Mouse (Mus musculus): ENCODE results near the gene Olfr804. TPM values are rescaled to one million over a fixed set of nuclear protein-coding genes. Genes with fewer than 3 reads are reported as not detected.

The Olfr804 gene
- not detected in 2 replicates for polyA plus RNA-seq (2012; rRNA removed)

- TF ChIP-seq CTCF (IDR thresholded peaks at IDR 0.05; ENCODE audit: extremely low read depth, insufficient read length, insufficient replicate concordance, low read depth, low read length) (no peak), POLR2A (IDR thresholded peaks at IDR 0.05; ENCODE audit: low read depth, low read length) (no peak)
- Histone ChIP-seq H3K27me3 (ENCODE audit: control insufficient read depth, insufficient read depth, low read length) (no peaks in the 10 kb centered on the region), H3K4me1 (ENCODE audit: control insufficient read depth, insufficient read depth, insufficient read length, low read length) (no peaks in the 10 kb centered on the region), H3K27ac (ENCODE audit: insufficient read depth, low read depth, low read length) (no peak within 1 kb of the TSS), H3K4me3 (ENCODE audit: low read depth, low read length) (no peak within 1 kb of the TSS), H3K36me3 (ENCODE audit: control insufficient read depth, insufficient read depth, low read length) (no peaks in the 10 kb centered on the region)
Observed at GRCm38 (mm10) chr10:129702910-129703309, at the start of gene Olfr804. Olfr804 (plus strand) TSS chr10:129703210.

DNA sequence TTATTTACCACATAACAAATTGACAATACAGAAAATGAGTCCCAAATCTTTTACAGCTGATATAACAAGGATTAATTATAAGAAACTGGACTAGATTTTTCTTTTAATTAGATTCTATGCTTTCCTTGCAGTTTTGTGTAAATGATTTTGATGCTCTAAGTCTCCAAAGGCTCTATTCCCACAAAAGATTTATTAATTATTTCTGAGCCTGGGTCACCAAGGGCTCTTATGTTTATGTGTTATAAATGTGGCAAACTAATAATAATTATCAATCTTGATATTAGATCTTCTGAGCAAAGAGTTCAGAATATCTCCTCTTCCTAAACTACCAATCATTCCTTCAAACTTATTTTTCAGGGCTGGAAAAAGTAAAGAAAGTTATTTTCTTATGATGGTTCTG, 45.6 kb upstream of the Olfr804 start, which contains the start of gene Olfr800:
Olfr800 (plus strand) TSS at position 301 of the 400 bp plus-strand sequence.
- H3K4me3 ChIP-seq (ENCODE audit: low read depth, low read length), result no peak within 1 kb of the TSS
- no peaks in the 10 kb centered on the region for H3K36me3 ChIP-seq (ENCODE audit: control insufficient read depth, insufficient read depth, low read length)
- H3K4me1 ChIP-seq (ENCODE audit: control insufficient read depth, insufficient read depth, insufficient read length, low read length), result no peaks in the 10 kb centered on the region
- TF ChIP-seq POLR2A (IDR thresholded peaks at IDR 0.05; ENCODE audit: low read depth, low read length) (no peak), CTCF (IDR thresholded peaks at IDR 0.05; ENCODE audit: extremely low read depth, insufficient read length, insufficient replicate concordance, low read depth, low read length) (no peak)
- no peaks in the 10 kb centered on the region for H3K27me3 ChIP-seq (ENCODE audit: control insufficient read depth, insufficient read depth, low read length)
- no peak within 1 kb of the TSS for H3K27ac ChIP-seq (ENCODE audit: insufficient read depth, low read depth, low read length)

GRCm38 (mm10) chr10:129673765-129674164, 29.2 kb upstream of the Olfr804 start, which contains the start of gene Olfr801:
Olfr801 (minus strand) TSS chr10:129673865.
- H3K4me3 ChIP-seq (ENCODE audit: low read depth, low read length), result no peak within 1 kb of the TSS
- TF ChIP-seq CTCF (IDR thresholded peaks at IDR 0.05; ENCODE audit: extremely low read depth, insufficient read length, insufficient replicate concordance, low read depth, low read length), result no peak
- no peak for TF ChIP-seq POLR2A (IDR thresholded peaks at IDR 0.05; ENCODE audit: low read depth, low read length)
- no peak within 1 kb of the TSS for H3K27ac ChIP-seq (ENCODE audit: insufficient read depth, low read depth, low read length)
- no peaks in the 10 kb centered on the region for H3K4me1 ChIP-seq (ENCODE audit: control insufficient read depth, insufficient read depth, insufficient read length, low read length)
- no peaks in the 10 kb centered on the region for H3K36me3 ChIP-seq (ENCODE audit: control insufficient read depth, insufficient read depth, low read length)
- H3K27me3 ChIP-seq (ENCODE audit: control insufficient read depth, insufficient read depth, low read length), result no peaks in the 10 kb centered on the region
- 73% methylated on average over 1 of the region's 1 CpGs for WGBS

DNA sequence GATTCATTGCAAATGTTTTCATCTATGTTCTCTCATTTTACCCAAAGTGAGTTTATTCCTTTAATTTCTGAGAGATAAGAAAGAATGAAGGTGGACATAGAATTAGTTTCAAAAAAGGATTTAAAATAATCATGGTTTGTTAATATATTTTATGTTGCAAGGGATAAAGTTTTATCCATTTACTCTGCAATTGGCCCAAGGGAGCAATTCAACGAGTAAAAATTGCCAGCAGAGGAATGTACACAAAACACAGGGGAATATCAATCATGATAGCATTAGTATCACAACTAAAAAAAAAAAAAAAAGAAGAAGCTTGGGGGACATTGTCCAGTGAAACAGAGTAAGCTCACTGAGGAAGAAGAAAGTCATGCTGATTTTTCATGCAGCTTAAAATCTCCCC, 14.9 kb upstream of the Olfr804 start, which contains the start of gene Olfr802:
Olfr802 (minus strand) TSS at position 101 of the 400 bp plus-strand sequence.
- Histone ChIP-seq H3K27me3 (ENCODE audit: control insufficient read depth, insufficient read depth, low read length) (no peaks in the 10 kb centered on the region), H3K4me1 (ENCODE audit: control insufficient read depth, insufficient read depth, insufficient read length, low read length) (no peaks in the 10 kb centered on the region), H3K4me3 (ENCODE audit: low read depth, low read length) (no peak within 1 kb of the TSS), H3K27ac (ENCODE audit: insufficient read depth, low read depth, low read length) (no peak within 1 kb of the TSS), H3K36me3 (ENCODE audit: control insufficient read depth, insufficient read depth, low read length) (no peaks in the 10 kb centered on the region)
- no peak for TF ChIP-seq POLR2A (IDR thresholded peaks at IDR 0.05; ENCODE audit: low read depth, low read length)
- 32% methylated on average over 1 of the region's 1 CpGs for WGBS

DNA sequence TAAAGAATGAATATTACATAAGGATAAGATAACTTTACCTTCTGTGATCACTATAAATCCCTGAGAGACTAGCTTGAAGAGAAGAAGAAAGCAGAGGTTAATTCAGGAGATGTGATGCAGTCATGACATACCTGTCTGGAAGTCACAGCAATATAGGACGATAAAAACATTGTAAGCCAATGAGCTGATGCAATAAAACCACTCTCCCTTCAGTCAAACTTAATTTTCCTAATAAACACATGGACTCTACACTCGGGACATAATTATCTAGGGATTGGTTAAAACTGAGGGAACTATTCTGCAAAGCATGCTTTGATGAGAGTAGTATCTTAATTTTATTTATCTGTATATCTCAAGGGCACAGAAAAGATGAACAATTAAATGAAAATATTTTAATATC, 8.8 kb upstream of the Olfr804 start, which contains the start of gene Olfr803:
Olfr803 (minus strand) TSS at position 101 of the 400 bp plus-strand sequence.
- H3K4me1 ChIP-seq (ENCODE audit: control insufficient read depth, insufficient read depth, insufficient read length, low read length), result no peaks in the 10 kb centered on the region
- no peak within 1 kb of the TSS for H3K4me3 ChIP-seq (ENCODE audit: low read depth, low read length)
- 67% methylated on average over 2 of the region's 2 CpGs for WGBS
- no peak within 1 kb of the TSS for H3K27ac ChIP-seq (ENCODE audit: insufficient read depth, low read depth, low read length)
- H3K27me3 ChIP-seq (ENCODE audit: control insufficient read depth, insufficient read depth, low read length), result no peaks in the 10 kb centered on the region
- TF ChIP-seq CTCF (IDR thresholded peaks at IDR 0.05; ENCODE audit: extremely low read depth, insufficient read length, insufficient replicate concordance, low read depth, low read length) (no peak), POLR2A (IDR thresholded peaks at IDR 0.05; ENCODE audit: low read depth, low read length) (no peak)
- no peaks in the 10 kb centered on the region for H3K36me3 ChIP-seq (ENCODE audit: control insufficient read depth, insufficient read depth, low read length)

DNA sequence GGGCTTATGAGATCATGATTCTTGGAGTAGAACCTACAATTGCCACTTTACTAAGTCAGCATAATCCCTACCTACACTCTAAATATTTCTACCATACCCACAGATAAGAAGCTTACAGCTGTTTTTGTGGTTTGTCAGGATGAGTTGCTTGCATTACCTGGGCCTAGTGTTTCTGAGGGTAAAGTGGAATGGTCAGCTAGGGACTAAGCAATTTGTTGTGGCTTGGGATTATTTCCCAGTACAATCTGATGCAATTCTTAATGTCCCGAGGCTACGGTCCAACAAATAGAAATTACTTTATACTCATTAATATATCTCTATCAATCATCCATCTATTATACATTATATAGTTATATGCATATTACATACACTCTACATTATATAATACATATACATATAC, 26.3 kb downstream of the Olfr804 start, which contains the start of gene Olfr805:
Olfr805 (minus strand) TSS at position 101 of the 400 bp plus-strand sequence.
- Histone ChIP-seq H3K27me3 (ENCODE audit: control insufficient read depth, insufficient read depth, low read length) (no peaks in the 10 kb centered on the region), H3K4me3 (ENCODE audit: low read depth, low read length) (no peak within 1 kb of the TSS), H3K4me1 (ENCODE audit: control insufficient read depth, insufficient read depth, insufficient read length, low read length) (no peaks in the 10 kb centered on the region), H3K27ac (ENCODE audit: insufficient read depth, low read depth, low read length) (no peak within 1 kb of the TSS), H3K36me3 (ENCODE audit: control insufficient read depth, insufficient read depth, low read length) (no peaks in the 10 kb centered on the region)
- 97% methylated on average over 2 of the region's 2 CpGs for WGBS
- no peak for TF ChIP-seq CTCF (IDR thresholded peaks at IDR 0.05; ENCODE audit: extremely low read depth, insufficient read length, insufficient replicate concordance, low read depth, low read length)
- no peak for TF ChIP-seq POLR2A (IDR thresholded peaks at IDR 0.05; ENCODE audit: low read depth, low read length)

DNA sequence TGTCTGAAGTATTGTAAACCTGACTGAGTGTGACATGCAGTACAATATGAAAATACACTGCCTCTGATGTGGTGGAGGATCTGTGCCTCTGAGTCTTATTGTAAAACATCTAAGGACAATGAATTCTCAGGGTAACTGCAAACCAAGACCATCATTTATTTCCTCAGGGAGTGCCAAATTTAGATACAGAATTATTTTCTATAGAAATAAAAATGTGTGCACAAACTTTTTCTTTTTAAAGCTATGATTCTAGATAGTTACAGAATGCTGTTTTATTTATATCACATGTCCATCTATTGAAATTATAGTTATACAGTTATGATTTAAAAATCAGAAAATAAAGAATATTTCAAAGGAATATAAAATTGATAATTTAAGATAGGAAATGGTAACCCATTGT, 38.8 kb downstream of the Olfr804 start, which contains the start of gene Olfr806:
Olfr806 (minus strand) TSS at position 101 of the 400 bp plus-strand sequence.
- TF ChIP-seq POLR2A (IDR thresholded peaks at IDR 0.05; ENCODE audit: low read depth, low read length), result no peak
- no peak for TF ChIP-seq CTCF (IDR thresholded peaks at IDR 0.05; ENCODE audit: extremely low read depth, insufficient read length, insufficient replicate concordance, low read depth, low read length)
- H3K4me3 ChIP-seq (ENCODE audit: low read depth, low read length), result no peak within 1 kb of the TSS
- no peak within 1 kb of the TSS for H3K27ac ChIP-seq (ENCODE audit: insufficient read depth, low read depth, low read length)
- no peaks in the 10 kb centered on the region for H3K4me1 ChIP-seq (ENCODE audit: control insufficient read depth, insufficient read depth, insufficient read length, low read length)
- H3K36me3 ChIP-seq (ENCODE audit: control insufficient read depth, insufficient read depth, low read length), result no peaks in the 10 kb centered on the region
- H3K27me3 ChIP-seq (ENCODE audit: control insufficient read depth, insufficient read depth, low read length), result no peaks in the 10 kb centered on the region

Data from small intestine, adult 2 months (tissue).